Mouse (Mus musculus) layer of hippocampus, adult 9-11 months (tissue): ENCODE data around the gene Ltb4r1.

ENCODE experiments used
- DNase-seq: peaks from one replicate; pipeline ENCODE4 v3.0.0; 2022

The Ltb4r1 gene

DNA sequence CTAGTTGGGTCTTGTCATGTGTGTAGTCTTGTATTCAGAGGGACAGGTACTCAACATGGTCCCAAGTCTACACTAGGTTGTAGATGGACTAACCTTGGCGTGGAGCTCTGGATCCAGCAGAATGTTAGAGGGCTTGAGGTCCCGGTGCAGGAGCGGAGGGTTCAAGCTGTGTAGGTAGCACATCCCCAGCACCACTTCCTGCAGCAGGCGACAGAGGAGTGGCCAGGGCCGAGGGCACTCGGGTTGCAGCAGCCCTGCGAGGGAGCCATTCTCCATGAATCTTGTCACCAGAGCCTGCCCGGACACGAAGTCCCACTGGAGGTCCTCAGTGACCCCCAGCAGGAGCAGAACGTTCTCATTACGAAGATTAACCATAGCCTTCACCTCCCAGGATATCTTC lies 22.0 kb downstream of the Ltb4r1 start:
- no peak for DNase-seq

DNA sequence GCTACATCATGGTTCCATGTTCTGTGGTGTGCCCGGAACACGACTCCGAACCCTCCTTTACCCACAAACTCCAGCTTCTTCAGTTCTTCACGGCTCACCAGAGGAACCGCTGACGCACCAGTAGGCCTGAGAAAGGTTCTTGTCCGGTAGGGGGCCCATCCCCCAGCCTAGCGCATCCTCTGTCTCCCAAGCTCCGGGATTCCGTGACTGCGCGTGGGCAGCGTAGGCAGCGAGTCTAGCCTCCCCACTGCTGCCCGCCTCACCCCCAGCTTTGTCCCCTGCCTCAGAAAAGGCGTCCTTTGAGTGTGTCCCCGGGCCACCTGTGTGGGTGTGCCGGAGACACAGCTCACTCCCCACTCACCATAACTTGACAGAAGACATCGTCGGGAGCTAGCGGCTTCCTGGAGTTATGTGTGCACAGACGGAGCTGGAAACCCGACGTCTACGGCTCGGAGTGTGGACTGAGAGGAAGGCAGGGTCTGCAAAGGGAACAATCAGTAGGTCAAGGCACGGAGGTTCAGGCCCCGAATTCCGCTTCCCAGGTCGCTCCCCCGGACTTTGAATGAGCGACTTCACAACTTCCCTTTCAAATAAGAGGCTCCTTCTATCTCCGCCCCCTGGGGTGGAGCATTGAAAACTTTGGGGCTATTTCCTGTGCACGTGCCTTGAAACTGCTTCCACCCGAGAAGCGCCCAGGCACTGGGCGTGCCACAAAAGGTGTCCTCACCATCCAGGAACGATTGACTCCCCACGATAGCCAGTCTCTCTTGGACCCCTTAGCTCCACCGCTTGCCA lies 22.7 kb downstream of the Ltb4r1 start, which contains the start of gene Ripk3:
Gene Ripk3 (minus strand): TSS at position 610 of the 795 bp plus-strand sequence.
- DNase-seq = no peak

DNA sequence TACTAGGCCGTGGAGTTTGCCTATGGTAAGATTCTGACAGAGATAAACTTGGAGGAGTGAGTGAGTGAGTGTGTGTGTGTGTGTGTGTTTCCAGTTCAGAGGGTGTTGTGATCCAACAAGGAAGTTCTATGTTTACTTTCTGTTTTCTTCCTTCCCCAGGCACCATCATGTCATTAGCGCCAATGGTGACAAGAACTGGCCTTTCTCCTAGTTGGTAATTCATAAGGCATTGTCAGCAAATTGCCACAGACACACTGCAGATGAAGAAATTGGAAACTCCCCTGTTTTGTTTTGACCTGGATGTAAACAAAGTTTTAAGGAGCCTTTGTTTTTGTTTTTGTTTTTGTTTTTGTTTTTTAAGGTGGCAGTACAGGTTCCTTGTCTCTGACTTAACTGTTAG lies 27.7 kb downstream of the Ltb4r1 start:
- no peak for DNase-seq

DNA sequence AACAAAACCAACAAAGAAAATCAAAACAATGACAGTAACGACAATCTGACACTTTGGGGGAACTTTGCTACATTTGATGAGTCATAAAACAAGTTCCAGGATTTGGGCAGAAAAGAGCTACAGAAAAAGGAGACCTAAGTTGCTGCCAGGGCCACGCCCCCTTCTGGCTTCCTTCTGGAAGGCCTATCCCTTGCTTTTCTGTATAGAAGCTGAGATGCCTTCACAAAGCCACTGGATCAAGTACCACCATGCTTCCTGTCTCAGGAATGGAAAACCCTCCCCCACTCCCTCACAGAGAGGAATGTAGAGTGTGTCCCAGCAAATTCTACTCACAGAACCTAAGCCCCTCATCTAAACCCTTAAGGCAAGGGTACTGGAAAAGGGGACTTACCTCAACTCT lies 28.2 kb downstream of the Ltb4r1 start:
- no peak for DNase-seq

DNA sequence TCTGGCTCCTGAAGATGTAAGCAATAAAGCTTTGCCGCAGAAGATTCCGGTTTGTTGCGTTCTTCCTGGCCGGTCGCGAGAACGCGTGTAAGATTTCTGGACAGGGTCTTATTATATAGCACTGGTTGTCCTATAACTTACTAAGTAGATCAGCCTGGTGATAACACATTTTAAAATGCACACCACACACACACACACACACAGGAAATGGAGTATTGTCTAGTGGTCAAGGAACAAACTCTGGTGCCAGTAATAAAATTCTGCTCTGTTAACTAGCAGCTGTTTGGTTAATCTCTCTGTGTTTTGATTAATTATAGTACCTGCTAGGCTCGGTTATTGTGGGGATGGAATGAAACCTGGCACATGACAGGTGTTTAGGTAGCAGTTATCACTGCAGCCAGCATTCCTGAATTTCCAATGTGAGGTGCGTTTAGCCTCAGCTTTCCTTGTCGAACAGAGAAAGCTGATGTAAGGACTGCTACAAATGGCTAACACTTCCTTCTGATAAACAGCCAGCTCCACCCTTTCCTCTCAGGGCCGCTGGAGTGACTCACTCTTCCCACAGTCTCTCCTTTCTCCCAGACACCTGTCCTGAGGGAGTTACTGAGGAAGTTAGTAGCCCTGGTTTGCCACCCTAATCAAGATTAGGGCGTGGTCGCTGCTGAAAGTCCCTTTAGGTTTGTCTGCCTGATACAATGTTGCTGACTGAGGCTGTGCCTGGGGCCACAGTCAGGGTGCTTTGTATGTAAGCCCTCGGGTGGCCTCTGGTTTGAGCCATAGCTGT lies 29.8 kb downstream of the Ltb4r1 start:
- no peak for DNase-seq

DNA sequence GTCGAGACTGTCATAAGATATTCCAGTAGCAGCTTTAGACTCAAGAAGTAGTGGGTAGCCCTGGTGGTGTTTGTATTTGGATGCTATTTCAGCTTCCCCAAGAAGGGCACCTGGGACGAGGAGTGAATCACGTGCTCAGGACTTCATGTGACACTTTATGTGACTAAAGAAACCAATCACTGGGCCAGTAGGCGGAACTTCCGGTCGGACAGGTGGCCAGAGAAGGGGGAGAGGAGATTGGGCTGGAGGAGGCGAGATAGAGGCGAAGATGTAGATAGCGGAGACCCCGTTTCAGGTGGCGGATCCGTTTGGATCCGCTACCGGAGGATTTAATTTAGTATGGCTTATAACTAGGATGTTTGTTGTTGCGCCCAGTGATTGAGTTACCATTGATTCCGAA lies 49.1 kb downstream of the Ltb4r1 start:
- DNase-seq = peak; percentile 57

DNA sequence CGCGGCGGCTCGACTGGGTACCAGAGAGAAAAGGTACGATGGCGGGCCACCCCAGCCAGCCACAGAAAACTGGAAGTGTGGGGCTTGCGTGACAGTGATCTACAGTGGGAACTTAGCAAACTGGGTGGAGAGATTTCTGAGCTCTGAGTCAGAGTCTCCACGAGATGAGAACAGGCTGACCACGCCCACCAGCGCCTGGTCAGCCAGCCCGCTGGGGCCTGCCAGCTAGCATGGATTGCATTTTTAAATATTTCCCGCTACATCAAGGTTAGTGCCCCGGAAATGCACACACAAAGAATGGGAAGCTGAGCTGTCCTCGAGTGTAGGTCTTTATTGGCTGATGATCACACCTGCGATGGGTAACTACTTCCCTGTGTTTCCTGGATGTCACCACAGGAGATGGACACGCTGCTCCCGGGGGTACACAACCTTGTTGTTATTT lies 49.6 kb downstream of the Ltb4r1 start:
- no peak for DNase-seq
